Mouse (Mus musculus): ENCODE results near the gene Cd160.

The Cd160 gene

GRCm38 (mm10) chr3:96764528-96764927, 64.6 kb downstream of the Cd160 start:
- in situ Hi-C loops (cut with MboI), result no loop called here

GRCm38 (mm10) chr3:96759695-96760094, 69.5 kb downstream of the Cd160 start:
- in situ Hi-C loops (cut with MboI), result no loop called here

- in situ Hi-C loops (cut with MboI), result no loop called here
Observed at GRCm38 (mm10) chr3:96757691-96758090, 71.5 kb downstream of the Cd160 start.

GRCm38 (mm10) chr3:96755935-96756334, 73.2 kb downstream of the Cd160 start:
- in situ Hi-C loops (cut with MboI), result no loop called here

Data from mature B cell (primary cell).